Mouse (Mus musculus): Measurements from ENCODE around the gene Pdia3.
"Not testable (repeated sequence)": the region's sequence is repeated elsewhere in the genome, so short reads cannot be mapped to it uniquely, and the experiment has no call there.

DNA sequence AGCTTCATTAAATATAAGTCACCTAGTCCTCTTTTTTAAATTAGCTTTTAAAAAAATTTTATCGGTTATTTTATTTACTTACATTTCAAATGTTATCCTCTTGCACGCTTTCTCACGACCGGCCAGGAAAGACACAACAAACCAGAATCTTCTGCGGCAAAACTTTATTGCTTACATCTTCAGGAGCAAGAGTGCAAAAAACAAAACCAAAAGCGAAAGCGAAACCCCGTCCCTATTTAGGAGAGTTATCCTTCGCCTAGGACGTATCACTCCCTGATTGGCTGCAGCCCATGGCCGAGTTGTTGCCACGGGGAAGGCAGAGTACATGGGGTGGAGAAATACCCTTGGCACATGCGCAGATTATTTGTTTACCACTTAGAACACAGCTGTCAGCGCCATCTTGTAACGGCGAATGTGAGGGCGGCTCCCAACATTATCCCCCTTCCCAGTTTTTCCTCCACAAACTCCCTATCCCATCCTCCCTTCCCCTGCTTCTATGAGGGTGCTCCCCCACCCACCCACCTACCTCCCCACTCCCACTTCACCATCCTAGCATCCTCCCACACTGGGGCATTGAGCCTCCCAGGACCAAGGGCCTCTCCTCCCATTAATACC lies 26.5 kb upstream of the Pdia3 start, which contains the start of gene Strc:
- TF ChIP-seq CTCF, EP300 (IDR thresholded peaks at IDR 0.05; ENCODE audit: low read depth): not testable (repeated sequence)
